Mouse (Mus musculus): ENCODE measurements around the gene Znhit6. TPM values are rescaled to one million over a fixed set of nuclear protein-coding genes. Genes with fewer than 3 reads are reported as not detected.

Znhit6 gene
- polyA plus RNA-seq, 1 experiment from 2014 or later = 43.0 TPM

DNA sequence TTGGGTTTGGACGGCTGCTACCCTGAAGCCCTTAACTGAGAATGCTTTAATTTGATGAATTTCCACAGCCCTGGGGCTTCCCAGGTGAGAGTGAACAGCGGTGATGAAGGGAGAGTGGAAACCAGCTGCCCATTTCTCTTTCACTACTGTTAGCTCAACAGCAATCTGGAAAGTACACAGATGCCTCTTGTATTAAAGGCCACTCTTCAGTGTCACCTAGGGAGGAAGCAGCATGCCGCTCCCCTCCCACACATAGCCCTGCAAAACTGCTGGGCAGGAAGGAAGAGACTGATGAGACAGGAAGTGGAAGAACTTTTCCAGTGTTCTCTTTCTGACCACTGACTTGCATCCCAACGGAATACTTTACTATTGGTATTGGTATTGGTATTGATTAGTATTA lies 37.2 kb downstream of the Znhit6 start:
- no peak overlapping the region for H3K4me3 ChIP-seq (replicated peaks)
- no peaks in the 10 kb centered on the region for H3K36me3 ChIP-seq (replicated peaks)
- H3K27me3 ChIP-seq = peaks cover 3% of the 10 kb centered on the region; the same call in 1 of the 2 replicates
- H3K9ac ChIP-seq = no peak overlapping the region
- no peak overlapping the region for H3K27ac ChIP-seq
- WGBS = 90% methylated on average over 4 of the region's 4 CpGs
- ATAC-seq (ENCODE audit: low FRiP score) = no peak
- H3K4me1 ChIP-seq = peaks cover 14% of the 10 kb centered on the region
- H3K4me2 ChIP-seq = no peak overlapping the region
- no peaks in the 10 kb centered on the region for H3K9me3 ChIP-seq

DNA sequence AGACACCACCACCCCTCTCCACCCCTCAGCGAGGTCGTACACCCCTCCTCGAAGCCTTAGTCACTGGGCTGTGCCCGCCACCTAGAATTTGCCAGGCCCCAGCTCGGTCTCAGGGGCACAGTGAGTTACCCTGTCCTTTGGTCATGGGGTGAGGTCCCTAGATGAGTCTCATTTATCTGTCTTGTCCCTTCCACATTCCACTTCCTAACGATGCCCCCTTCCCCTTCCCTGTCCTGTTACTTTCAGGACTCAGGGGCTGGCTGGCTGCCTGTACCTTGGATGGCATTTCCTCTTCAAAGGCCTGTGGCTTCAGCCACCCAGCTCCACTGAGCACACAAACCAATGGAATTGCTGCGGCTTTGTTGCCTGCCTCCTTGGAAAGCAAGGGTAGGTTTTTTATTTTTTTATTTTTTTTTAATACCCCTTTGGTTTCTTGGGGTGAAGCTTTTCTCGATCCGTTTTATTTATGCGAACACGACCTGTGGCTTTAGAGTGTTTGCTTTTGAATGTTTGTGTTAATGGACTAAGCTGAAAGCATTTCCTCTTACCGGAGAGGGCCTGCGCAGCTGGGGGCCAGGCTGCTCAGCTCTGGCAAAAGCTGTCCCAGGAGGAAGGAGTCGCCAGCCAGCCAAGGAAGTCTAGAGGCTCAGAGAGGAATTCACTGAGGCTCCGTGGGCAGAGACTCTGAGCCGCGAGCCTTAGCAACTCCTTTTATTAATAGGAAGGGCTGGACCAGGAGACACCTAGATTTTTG lies 38.5 kb downstream of the Znhit6 start:
- Histone ChIP-seq H3K9ac (no peak overlapping the region), H3K4me2 (peak overlapping the region; percentile 25), H3K4me1 (peaks cover 14% of the 10 kb centered on the region), H3K4me3 (replicated peaks) (no peak overlapping the region), H3K27ac (no peak overlapping the region), H3K27me3 (peaks cover 3% of the 10 kb centered on the region; the same call in 1 of the 2 replicates), H3K9me3 (no peaks in the 10 kb centered on the region), H3K36me3 (replicated peaks) (no peaks in the 10 kb centered on the region)
- whole genome bisulfite sequencing = 19% methylated on average over 17 of the region's 17 CpGs
- ATAC-seq (ENCODE audit: low FRiP score) = peak; percentile 54

DNA sequence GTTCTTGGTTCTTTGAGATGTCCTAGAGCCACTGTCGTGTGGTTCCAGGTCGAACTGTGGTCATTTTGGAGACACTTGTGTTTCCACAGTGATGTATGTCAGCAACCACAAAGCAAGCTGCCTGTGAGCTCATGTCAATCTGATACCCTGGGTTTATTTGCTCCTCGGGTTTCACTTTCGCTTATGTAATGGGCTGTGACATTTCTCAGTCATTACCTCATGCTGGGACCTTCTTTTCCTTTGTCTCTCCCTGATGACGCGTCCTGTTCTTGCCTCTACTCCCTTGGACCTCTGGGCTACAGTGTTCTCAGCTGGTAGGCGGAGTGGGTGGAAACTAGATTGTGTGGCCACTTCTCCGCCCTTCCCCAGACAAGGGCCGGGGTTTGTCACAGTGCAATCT lies 42.3 kb downstream of the Znhit6 start:
- ATAC-seq (ENCODE audit: low FRiP score) = no peak

DNA sequence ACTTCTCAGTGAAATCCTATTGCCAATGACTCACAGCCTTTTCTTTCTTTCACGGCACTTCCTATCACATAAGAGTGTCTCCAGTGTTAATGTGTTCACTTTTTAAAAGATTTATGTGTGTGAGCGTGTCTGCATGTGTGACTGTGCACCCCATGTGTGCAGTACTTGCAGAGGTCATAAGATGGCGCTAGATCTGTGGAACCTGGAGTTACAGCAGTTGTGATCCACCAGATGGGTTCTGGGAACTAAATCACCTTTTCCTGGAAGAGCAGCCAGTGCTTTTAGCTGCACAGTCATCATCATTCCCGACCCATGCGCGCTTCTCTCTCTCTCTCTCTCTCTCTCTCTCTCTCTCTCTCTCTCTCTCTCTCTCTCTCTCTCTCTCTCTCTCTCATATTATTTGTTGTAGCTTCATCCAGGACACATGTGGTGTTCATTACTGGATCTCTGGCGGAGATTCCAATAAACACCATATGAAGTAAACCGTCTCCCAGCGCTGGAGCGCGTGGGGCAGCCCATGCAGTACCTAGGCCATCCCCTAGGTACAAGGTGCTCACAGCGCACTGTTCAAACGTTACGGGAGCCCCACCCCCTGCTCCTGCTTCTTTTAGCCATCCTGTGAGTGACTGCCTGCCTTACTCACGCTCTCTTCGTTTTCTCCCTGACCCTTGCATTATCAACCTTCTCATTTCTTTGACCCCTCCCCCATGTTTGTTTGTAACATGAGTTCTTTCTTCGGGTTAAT lies 43.8 kb downstream of the Znhit6 start:
- Histone ChIP-seq H3K4me3 (replicated peaks) (no peak overlapping the region), H3K9me3 (no peaks in the 10 kb centered on the region), H3K27ac (no peak overlapping the region), H3K36me3 (replicated peaks) (no peaks in the 10 kb centered on the region), H3K4me2 (no peak overlapping the region), H3K9ac (no peak overlapping the region), H3K27me3 (no peaks in the 10 kb centered on the region), H3K4me1 (peaks cover 7% of the 10 kb centered on the region)
- WGBS = 90% methylated on average over 17 of the region's 17 CpGs
- no peak for ATAC-seq (ENCODE audit: low FRiP score)

More for the DNA sequence above, 42.3 kb downstream of the Znhit6 start:
- no peak overlapping the region for H3K27ac ChIP-seq
- H3K4me2 ChIP-seq = no peak overlapping the region
- H3K27me3 ChIP-seq = peaks cover 3% of the 10 kb centered on the region; the same call in 1 of the 2 replicates
- 78% methylated on average over 9 of the region's 9 CpGs for WGBS
- H3K4me1 ChIP-seq = peaks cover 14% of the 10 kb centered on the region
- H3K9ac ChIP-seq = no peak overlapping the region
- no peak overlapping the region for H3K4me3 ChIP-seq (replicated peaks)
- no peaks in the 10 kb centered on the region for H3K9me3 ChIP-seq
- H3K36me3 ChIP-seq (replicated peaks) = no peaks in the 10 kb centered on the region

DNA sequence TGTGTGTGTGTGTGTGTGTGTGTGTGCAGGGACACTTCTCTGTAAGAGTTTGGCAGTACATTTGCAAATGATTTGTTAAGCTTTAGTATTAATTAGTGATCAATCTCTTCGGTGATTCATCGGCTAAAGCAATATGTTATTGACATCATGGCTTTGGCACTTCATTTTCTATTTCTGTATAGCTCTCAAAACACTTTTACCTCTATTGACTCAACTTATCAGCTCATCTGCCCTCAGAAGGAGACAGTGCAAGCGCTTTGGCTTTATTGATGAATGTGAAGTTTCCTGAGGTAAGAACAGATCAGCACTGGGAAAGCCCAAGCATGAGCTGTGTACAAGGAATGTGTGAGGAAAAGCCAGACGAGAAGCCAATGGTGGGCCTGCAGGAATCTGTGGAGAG lies 45.2 kb downstream of the Znhit6 start:
- H3K9me3 ChIP-seq = no peaks in the 10 kb centered on the region
- H3K27me3 ChIP-seq = no peaks in the 10 kb centered on the region
- H3K4me3 ChIP-seq (replicated peaks) = no peak overlapping the region
- H3K36me3 ChIP-seq (replicated peaks) = no peaks in the 10 kb centered on the region
- H3K9ac ChIP-seq = no peak overlapping the region
- WGBS = 93% methylated on average over 4 of the region's 4 CpGs
- no peak for ATAC-seq (ENCODE audit: low FRiP score)
- H3K4me1 ChIP-seq = no peaks in the 10 kb centered on the region
- H3K4me2 ChIP-seq = no peak overlapping the region
- no peak overlapping the region for H3K27ac ChIP-seq

DNA sequence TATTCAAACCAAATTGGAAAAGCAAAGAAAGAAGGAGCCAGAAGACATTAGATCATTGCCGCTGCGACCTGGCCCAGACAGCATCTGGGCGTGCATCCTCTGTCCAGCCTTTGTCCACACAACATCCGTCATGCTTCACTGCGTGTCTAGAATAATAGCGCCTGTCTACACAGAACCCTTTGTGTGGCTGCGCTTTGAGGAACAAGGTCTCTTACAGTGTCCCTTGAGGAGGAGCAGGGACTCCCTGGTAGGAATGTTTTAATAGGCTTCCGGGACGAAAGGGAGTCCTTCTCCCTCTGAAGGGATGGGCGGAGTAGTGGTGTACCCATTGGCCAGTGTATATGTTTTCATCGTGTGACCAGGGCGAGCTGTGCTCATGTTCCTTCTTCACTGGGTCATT lies 47.0 kb downstream of the Znhit6 start:
- Histone ChIP-seq H3K4me1 (0 out of 2 replicates have a peak, but pooled peaks cover 4% of the 10 kb centered on the region), H3K36me3 (replicated peaks) (no peaks in the 10 kb centered on the region), H3K27ac (no peak overlapping the region), H3K4me3 (replicated peaks) (no peak overlapping the region), H3K9ac (no peak overlapping the region), H3K4me2 (no peak overlapping the region), H3K27me3 (no peaks in the 10 kb centered on the region), H3K9me3 (no peaks in the 10 kb centered on the region)
- 80% methylated on average over 12 of the region's 12 CpGs for WGBS
- no peak for ATAC-seq (ENCODE audit: low FRiP score)

DNA sequence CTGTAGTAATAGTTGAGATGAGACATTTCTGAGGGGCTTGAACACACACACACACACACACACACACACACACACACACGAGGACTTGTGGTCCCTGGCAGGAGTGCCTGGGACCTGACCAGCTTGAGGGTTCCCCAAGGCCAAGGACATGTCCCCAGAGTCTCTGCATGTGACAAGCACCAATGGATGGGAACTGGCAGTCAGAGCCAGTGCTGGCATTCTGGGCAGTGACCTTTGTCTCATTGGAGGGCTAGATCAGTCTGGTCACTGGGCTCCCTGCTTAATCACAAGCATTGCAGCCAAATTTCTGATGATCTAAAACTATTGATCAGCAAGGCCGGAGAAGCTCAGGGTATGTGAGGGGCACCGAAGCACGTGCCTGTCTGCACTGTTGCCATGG lies 48.8 kb downstream of the Znhit6 start:
- H3K27me3 ChIP-seq = no peaks in the 10 kb centered on the region
- peaks cover 10% of the 10 kb centered on the region; the same call in 1 of the 2 replicates for H3K4me1 ChIP-seq
- no peak overlapping the region for H3K27ac ChIP-seq
- no peak overlapping the region for H3K4me2 ChIP-seq
- ATAC-seq (ENCODE audit: low FRiP score) = no peak
- H3K9ac ChIP-seq = no peak overlapping the region
- H3K36me3 ChIP-seq (replicated peaks) = no peaks in the 10 kb centered on the region
- no peaks in the 10 kb centered on the region for H3K9me3 ChIP-seq
- WGBS = 86% methylated on average over 4 of the region's 4 CpGs
- H3K4me3 ChIP-seq (replicated peaks) = no peak overlapping the region

DNA sequence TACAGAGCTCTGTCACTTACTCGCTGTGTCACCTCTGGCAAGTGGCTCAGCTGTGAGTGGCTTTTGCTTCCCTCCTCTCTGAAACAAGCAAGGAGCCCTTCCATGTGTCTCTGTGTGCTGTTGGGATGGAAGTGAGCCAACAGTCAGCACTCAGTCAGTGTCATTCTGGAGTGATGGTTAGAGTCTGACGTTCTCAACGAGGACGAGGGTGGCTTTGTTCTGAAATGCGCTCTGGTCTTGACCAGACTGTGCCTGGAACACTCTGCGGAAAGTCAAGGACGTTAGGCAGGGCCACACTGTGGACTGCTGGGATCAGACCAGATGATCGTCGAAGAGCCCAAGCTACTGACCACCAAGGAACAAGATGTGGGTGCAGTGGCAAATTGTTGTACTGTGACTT lies 49.5 kb downstream of the Znhit6 start:
- no peak overlapping the region for H3K4me3 ChIP-seq (replicated peaks)
- H3K36me3 ChIP-seq (replicated peaks) = no peaks in the 10 kb centered on the region
- no peak overlapping the region for H3K9ac ChIP-seq
- H3K27ac ChIP-seq = no peak overlapping the region
- peaks cover 10% of the 10 kb centered on the region; the same call in 1 of the 2 replicates for H3K4me1 ChIP-seq
- WGBS = 88% methylated on average over 9 of the region's 9 CpGs
- no peaks in the 10 kb centered on the region for H3K9me3 ChIP-seq
- ATAC-seq (ENCODE audit: low FRiP score) = no peak
- H3K4me2 ChIP-seq = no peak overlapping the region
- H3K27me3 ChIP-seq = no peaks in the 10 kb centered on the region

DNA sequence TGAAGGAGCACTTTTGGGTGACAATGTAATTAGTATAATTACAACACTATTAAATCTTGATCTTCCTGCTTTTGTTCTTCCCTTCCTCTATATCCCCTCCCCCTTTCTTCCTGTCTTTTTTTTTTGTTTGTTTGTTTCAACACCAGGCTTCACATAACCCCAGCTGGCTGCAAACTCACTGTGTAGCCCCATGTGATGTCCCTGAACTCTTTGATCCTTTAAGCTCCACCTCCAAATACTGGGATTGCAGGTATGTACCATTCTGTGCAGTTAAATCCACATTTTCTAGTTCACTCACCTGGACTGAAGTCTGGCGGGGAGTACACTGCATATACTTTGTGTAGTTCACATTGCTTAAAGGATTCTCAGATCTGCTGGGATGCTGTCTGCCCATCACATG lies 50.1 kb downstream of the Znhit6 start:
- WGBS = 89% methylated on average over 1 of the region's 1 CpGs
- H3K9ac ChIP-seq = no peak overlapping the region
- H3K27ac ChIP-seq = no peak overlapping the region
- H3K9me3 ChIP-seq = no peaks in the 10 kb centered on the region
- H3K4me1 ChIP-seq = peaks cover 10% of the 10 kb centered on the region; the same call in 1 of the 2 replicates
- no peaks in the 10 kb centered on the region for H3K27me3 ChIP-seq
- no peak for ATAC-seq (ENCODE audit: low FRiP score)
- no peak overlapping the region for H3K4me2 ChIP-seq
- no peaks in the 10 kb centered on the region for H3K36me3 ChIP-seq (replicated peaks)
- no peak overlapping the region for H3K4me3 ChIP-seq (replicated peaks)

DNA sequence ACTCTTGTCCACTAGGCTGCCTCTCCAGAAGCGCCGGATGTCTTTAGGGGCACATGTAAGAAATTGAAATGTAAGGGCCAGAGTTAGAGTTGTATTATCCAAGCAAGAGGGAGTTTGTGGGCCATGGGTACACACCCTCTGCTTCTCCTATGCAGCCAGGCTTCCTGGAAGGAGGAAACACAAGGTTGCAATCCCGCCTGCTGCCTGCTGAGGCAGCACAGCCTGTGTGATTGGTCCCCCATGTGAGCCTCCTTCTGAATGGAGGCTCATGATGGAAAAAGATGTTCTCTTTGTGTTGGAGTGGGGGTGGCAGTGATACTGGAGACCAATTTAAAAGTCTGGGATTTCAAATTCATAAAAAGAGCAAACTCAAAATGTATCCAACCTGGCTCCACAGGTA lies 51.8 kb downstream of the Znhit6 start:
- Histone ChIP-seq H3K36me3 (replicated peaks) (no peaks in the 10 kb centered on the region), H3K9me3 (no peaks in the 10 kb centered on the region), H3K9ac (no peak overlapping the region), H3K27me3 (no peaks in the 10 kb centered on the region), H3K4me3 (replicated peaks) (no peak overlapping the region), H3K4me2 (no peak overlapping the region), H3K27ac (no peak overlapping the region), H3K4me1 (peaks cover 12% of the 10 kb centered on the region; the same call in 1 of the 2 replicates)
- ATAC-seq (ENCODE audit: low FRiP score) = peak; percentile 12; the same call in 1 of the 2 replicates
- 61% methylated on average over 3 of the region's 3 CpGs for WGBS

DNA sequence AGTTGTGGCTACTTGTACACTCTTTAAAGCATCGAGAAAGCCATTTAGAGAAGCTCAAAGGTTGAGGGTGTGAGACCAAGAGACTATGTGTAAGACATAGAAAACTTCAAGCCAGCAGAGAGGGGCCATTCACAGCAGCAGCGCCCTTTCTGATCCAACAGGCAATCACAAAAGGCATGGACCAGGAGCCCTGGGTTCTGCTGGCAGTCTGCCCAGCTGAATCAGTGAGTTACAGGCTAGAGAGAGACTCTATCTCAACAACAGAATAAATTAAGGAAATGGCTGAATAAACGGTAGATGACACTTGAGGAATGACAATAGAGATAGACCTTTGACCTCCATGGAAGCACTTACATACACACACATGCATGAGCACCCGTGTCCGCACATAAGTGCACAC lies 52.6 kb downstream of the Znhit6 start:
- H3K4me1 ChIP-seq = peaks cover 16% of the 10 kb centered on the region; the same call in 1 of the 2 replicates
- H3K9ac ChIP-seq = no peak overlapping the region
- WGBS = 61% methylated on average over 5 of the region's 5 CpGs
- ATAC-seq (ENCODE audit: low FRiP score) = peak; percentile 68; the same call in 1 of the 2 replicates
- H3K27ac ChIP-seq = no peak overlapping the region
- H3K36me3 ChIP-seq (replicated peaks) = no peaks in the 10 kb centered on the region
- no peak overlapping the region for H3K4me2 ChIP-seq
- H3K9me3 ChIP-seq = no peaks in the 10 kb centered on the region
- no peaks in the 10 kb centered on the region for H3K27me3 ChIP-seq
- no peak overlapping the region for H3K4me3 ChIP-seq (replicated peaks)

DNA sequence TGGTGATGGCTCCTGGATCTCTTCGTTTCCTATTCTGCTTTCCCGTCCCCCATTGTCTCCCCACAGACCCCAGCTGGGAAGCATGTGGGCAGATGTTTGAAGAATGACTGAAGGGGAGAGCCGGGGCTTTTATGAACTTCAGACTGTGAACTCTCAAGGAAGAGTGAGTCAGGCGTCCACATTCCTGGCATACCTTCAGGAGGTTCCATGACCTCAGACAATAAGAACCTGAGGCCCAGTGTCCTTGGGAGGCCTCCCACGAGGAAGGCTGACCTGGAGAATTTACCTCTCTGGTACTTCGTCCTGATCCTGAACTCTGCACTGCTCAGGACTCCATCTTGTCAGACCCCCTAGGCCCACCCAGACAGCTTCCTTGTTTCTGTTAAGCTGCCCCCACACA lies 56.9 kb downstream of the Znhit6 start:
- 20% methylated on average over 6 of the region's 6 CpGs for WGBS
- ATAC-seq (ENCODE audit: low FRiP score) = no peak
- no peaks in the 10 kb centered on the region for H3K36me3 ChIP-seq (replicated peaks)
- H3K4me3 ChIP-seq (replicated peaks) = no peak overlapping the region
- H3K9ac ChIP-seq = no peak overlapping the region
- H3K27ac ChIP-seq = no peak overlapping the region
- no peaks in the 10 kb centered on the region for H3K9me3 ChIP-seq
- no peak overlapping the region for H3K4me2 ChIP-seq
- peaks cover 13% of the 10 kb centered on the region; the same call in 1 of the 2 replicates for H3K4me1 ChIP-seq
- peaks cover 3% of the 10 kb centered on the region; the same call in 1 of the 2 replicates for H3K27me3 ChIP-seq

All from forebrain, embryonic 12.5 days (tissue).